Mouse (Mus musculus) liver, embryonic 16.5 days (tissue): Measurements from ENCODE around the gene Nfam1. TPM values are rescaled to one million over a fixed set of nuclear protein-coding genes. Genes with fewer than 3 reads are reported as not detected.

ENCODE experiments used
- ATAC-seq: fragments of 200-750 bp; cut with Nextera tagmentation; 2 replicates; pipeline ENCODE4 v1.8.0; 2017; ENCODE audit warnings: low read depth, mild to moderate bottlenecking, moderate number of reproducible peaks, moderate library complexity
- H3K27ac ChIP-seq: fragments of 300-500 bp; sonication (generic); 2 replicates; pipeline ENCODE4 v1.5.1; 2014; ENCODE audit warnings: mild to moderate bottlenecking, low read length
- H3K27me3 ChIP-seq: fragments of 300-500 bp; sonication (generic); 2 replicates; pipeline ENCODE4 v1.6.1; 2014; ENCODE audit warnings: low read depth, low read length, mixed read lengths; ENCODE audit not compliant: control insufficient read depth, insufficient read depth
- H3K36me3 ChIP-seq: fragments of 300-500 bp; sonication (generic); 2 replicates; pipeline ENCODE4 v1.6.1; 2014; ENCODE audit warnings: mild to moderate bottlenecking; ENCODE audit not compliant: control insufficient read depth, insufficient read depth
- H3K4me1 ChIP-seq: fragments of 300-500 bp; sonication (generic); 2 replicates; pipeline ENCODE4 v1.6.1; 2014; ENCODE audit warnings: low read depth, low read length, mixed read lengths; ENCODE audit not compliant: control insufficient read depth
- H3K4me2 ChIP-seq: fragments of 300-500 bp; sonication (generic); 2 replicates; pipeline ENCODE4 v1.6.1; 2014; ENCODE audit warnings: low read depth, low read length, mixed read lengths
- H3K4me3 ChIP-seq: fragments of 300-500 bp; sonication (generic); 2 replicates; pipeline ENCODE4 v1.5.1; 2014; ENCODE audit warnings: low read depth, mild to moderate bottlenecking, low read length
- H3K9ac ChIP-seq: fragments of 300-500 bp; sonication (generic); 2 replicates; pipeline ENCODE4 v1.6.1; 2014; ENCODE audit warnings: low read depth, low read length
- H3K9me3 ChIP-seq: fragments of 300-500 bp; sonication (generic); replicated peaks from 2 replicates; pipeline ENCODE4 v1.6.1; 2016; ENCODE audit warnings: low read length; ENCODE audit not compliant: control insufficient read depth
- WGBS: fragments of 180-500 bp; shearing (Covaris S2); extraction: QIAGEN DNeasy Blood & Tissue Kit; methylation state at CpG from one replicate; pipeline ENCODE4 v1.1.7; 2014; ENCODE audit not compliant: insufficient replicate concordance; 5-methylcytosine and 5-hydroxymethylcytosine counted together
- polyA plus RNA-seq: library from polyadenylated mRNA; unstranded; fragments of >200 nt; fragmentation: Nextera tagmentation; extraction: Ambion mirVana; gene quantifications from 2 replicates; pipeline ENCODE4 v1.2.1, GENCODE M21; 2015

Gene Nfam1
- polyA plus RNA-seq, 1 experiment from 2014 or later: 14.3 TPM

GRCm38 (mm10) chr15:83030884-83031283 is 2.2 kb downstream of the Nfam1 start:
- H3K27me3 ChIP-seq: no peaks in the 10 kb centered on the region; the same call in none of the 2 replicates
- peak overlapping the region; percentile 48 for H3K4me3 ChIP-seq
- no peaks in the 10 kb centered on the region for H3K4me1 ChIP-seq

GRCm38 (mm10) chr15:83029725-83030718 is 3.1 kb downstream of the Nfam1 start:
- Histone ChIP-seq H3K4me3 (peak overlapping the region; percentile 26), H3K9ac (no peak overlapping the region), H3K36me3 (no peaks in the 10 kb centered on the region), H3K9me3 (no peaks in the 10 kb centered on the region), H3K27me3 (no peaks in the 10 kb centered on the region; the same call in none of the 2 replicates), H3K4me2 (peak overlapping the region; percentile 18; the same call in 1 of the 2 replicates), H3K27ac (no peak overlapping the region), H3K4me1 (no peaks in the 10 kb centered on the region)
- ATAC-seq: no peak
- 37% methylated on average over 11 of the region's 11 CpGs for WGBS

More at GRCm38 (mm10) chr15:83030884-83031283, 2.2 kb downstream of the Nfam1 start:
- 27% methylated on average over 4 of the region's 4 CpGs for WGBS
- H3K36me3 ChIP-seq: no peaks in the 10 kb centered on the region
- H3K9ac ChIP-seq: no peak overlapping the region
- no peaks in the 10 kb centered on the region for H3K9me3 ChIP-seq
- H3K27ac ChIP-seq: no peak overlapping the region
- no peak for ATAC-seq
- H3K4me2 ChIP-seq: no peak overlapping the region; the same call in 1 of the 2 replicates

GRCm38 (mm10) chr15:83026129-83026528 is 7.0 kb downstream of the Nfam1 start:
- Histone ChIP-seq H3K4me3 (no peak overlapping the region), H3K9me3 (no peaks in the 10 kb centered on the region), H3K9ac (no peak overlapping the region), H3K4me2 (no peak overlapping the region), H3K27ac (no peak overlapping the region), H3K27me3 (no peaks in the 10 kb centered on the region), H3K36me3 (no peaks in the 10 kb centered on the region), H3K4me1 (no peaks in the 10 kb centered on the region)
- 72% methylated on average over 8 of the region's 8 CpGs for WGBS
- ATAC-seq: no peak

GRCm38 (mm10) chr15:83025041-83025760 is 7.9 kb downstream of the Nfam1 start:
- 59% methylated on average over 25 of the region's 25 CpGs for WGBS
- Histone ChIP-seq H3K4me1 (no peaks in the 10 kb centered on the region; the same call in 1 of the 2 replicates), H3K4me2 (no peak overlapping the region), H3K27ac (no peak overlapping the region), H3K36me3 (no peaks in the 10 kb centered on the region), H3K9ac (no peak overlapping the region), H3K9me3 (no peaks in the 10 kb centered on the region), H3K27me3 (no peaks in the 10 kb centered on the region), H3K4me3 (no peak overlapping the region)
- no peak for ATAC-seq

- ATAC-seq: no peak
- Histone ChIP-seq H3K9me3 (no peaks in the 10 kb centered on the region), H3K4me3 (no peak overlapping the region), H3K9ac (no peak overlapping the region), H3K4me2 (no peak overlapping the region), H3K4me1 (no peaks in the 10 kb centered on the region; the same call in 1 of the 2 replicates), H3K36me3 (no peaks in the 10 kb centered on the region), H3K27me3 (no peaks in the 10 kb centered on the region), H3K27ac (no peak overlapping the region)
- 58% methylated on average over 8 of the region's 8 CpGs for WGBS
These were observed 10.2 kb downstream of the Nfam1 start for GRCm38 (mm10) chr15:83022947-83023346.

- no peaks in the 10 kb centered on the region for H3K9me3 ChIP-seq
- no peaks in the 10 kb centered on the region for H3K27me3 ChIP-seq
- no peaks in the 10 kb centered on the region for H3K36me3 ChIP-seq
- no peak overlapping the region for H3K27ac ChIP-seq
- WGBS: 59% methylated on average over 15 of the region's 15 CpGs
- no peak overlapping the region for H3K4me2 ChIP-seq
- H3K9ac ChIP-seq: no peak overlapping the region
- peaks cover 7% of the 10 kb centered on the region; the same call in 1 of the 2 replicates for H3K4me1 ChIP-seq
- no peak overlapping the region for H3K4me3 ChIP-seq
- no peak for ATAC-seq
These were observed 22.0 kb downstream of the Nfam1 start for GRCm38 (mm10) chr15:83010990-83011664.

- no peaks in the 10 kb centered on the region for H3K9me3 ChIP-seq
- H3K27me3 ChIP-seq: no peaks in the 10 kb centered on the region
- H3K4me2 ChIP-seq: no peak overlapping the region
- no peak overlapping the region for H3K9ac ChIP-seq
- no peak overlapping the region for H3K4me3 ChIP-seq
- no peak for ATAC-seq
- H3K27ac ChIP-seq: no peak overlapping the region; the same call in 1 of the 2 replicates
- no peaks in the 10 kb centered on the region for H3K36me3 ChIP-seq
- H3K4me1 ChIP-seq: peaks cover 7% of the 10 kb centered on the region; the same call in 1 of the 2 replicates
- WGBS: 53% methylated on average over 8 of the region's 8 CpGs
These were observed 22.7 kb downstream of the Nfam1 start for GRCm38 (mm10) chr15:83010423-83010822.

GRCm38 (mm10) chr15:83009532-83009931 is 23.6 kb downstream of the Nfam1 start:
- H3K4me3 ChIP-seq: no peak overlapping the region
- no peaks in the 10 kb centered on the region for H3K27me3 ChIP-seq
- H3K4me2 ChIP-seq: no peak overlapping the region
- H3K36me3 ChIP-seq: no peaks in the 10 kb centered on the region
- peak; percentile 64 for ATAC-seq
- H3K4me1 ChIP-seq: peaks cover 7% of the 10 kb centered on the region; the same call in 1 of the 2 replicates
- peak overlapping the region; percentile 58 for H3K27ac ChIP-seq
- H3K9me3 ChIP-seq: no peaks in the 10 kb centered on the region
- WGBS: 36% methylated on average over 6 of the region's 6 CpGs
- H3K9ac ChIP-seq: no peak overlapping the region
